Mouse (Mus musculus): ENCODE measurements around the gene Ndufs1. TPM values are rescaled to one million over a fixed set of nuclear protein-coding genes. Genes with fewer than 3 reads are reported as not detected.

Ndufs1 gene
- polyA plus RNA-seq (2012; rRNA removed) = 127 and 128 TPM in 2 replicates

- TF ChIP-seq POLR2A (IDR thresholded peaks at IDR 0.05; ENCODE audit: extremely low read depth, insufficient read depth, low read length) (peak; percentile 87), CTCF (IDR thresholded peaks at IDR 0.05; ENCODE audit: extremely low read depth, insufficient read depth, low read length) (no peak)
- H3K4me3 ChIP-seq (ENCODE audit: insufficient read depth, low read length) = peak within 1 kb of the TSS; percentile 74
- H3K27ac ChIP-seq (ENCODE audit: insufficient read depth, low read length) = peak within 1 kb of the TSS; percentile 86
- H3K4me1 ChIP-seq (ENCODE audit: control insufficient read depth, insufficient read depth, low read length) = peaks cover 8% of the 10 kb centered on the region
Measured at GRCm38 (mm10) chr1:63176604-63177421, at the start of gene Ndufs1, which contains the start of gene Eef1b2. TSS of gene Ndufs1 (minus strand) at chr1:63176833. TSS of gene Eef1b2 (plus strand) at chr1:63176825.

- TF ChIP-seq POLR2A (IDR thresholded peaks at IDR 0.05; ENCODE audit: extremely low read depth, insufficient read depth, low read length) = no peak
- TF ChIP-seq CTCF (IDR thresholded peaks at IDR 0.05; ENCODE audit: extremely low read depth, insufficient read depth, low read length) = no peak
- H3K4me3 ChIP-seq (ENCODE audit: insufficient read depth, low read length) = no peak overlapping the region
- no peaks in the 10 kb centered on the region for H3K4me1 ChIP-seq (ENCODE audit: control insufficient read depth, insufficient read depth, low read length)
- H3K27ac ChIP-seq (ENCODE audit: insufficient read depth, low read length) = no peak overlapping the region
Measured at GRCm38 (mm10) chr1:63225890-63226289, 49.3 kb upstream of the Ndufs1 start.

- TF ChIP-seq CTCF (IDR thresholded peaks at IDR 0.05; ENCODE audit: extremely low read depth, insufficient read depth, low read length) (no peak), POLR2A (IDR thresholded peaks at IDR 0.05; ENCODE audit: extremely low read depth, insufficient read depth, low read length) (no peak)
- Histone ChIP-seq H3K27ac (ENCODE audit: insufficient read depth, low read length) (no peak overlapping the region), H3K4me1 (ENCODE audit: control insufficient read depth, insufficient read depth, low read length) (no peaks in the 10 kb centered on the region)
Measured at GRCm38 (mm10) chr1:63225009-63225408, 48.4 kb upstream of the Ndufs1 start.

GRCm38 (mm10) chr1:63219277-63219676 is 42.6 kb upstream of the Ndufs1 start:
- H3K4me3 ChIP-seq (ENCODE audit: insufficient read depth, low read length) = no peak overlapping the region
- no peak for TF ChIP-seq CTCF (IDR thresholded peaks at IDR 0.05; ENCODE audit: extremely low read depth, insufficient read depth, low read length)
- no peak for TF ChIP-seq POLR2A (IDR thresholded peaks at IDR 0.05; ENCODE audit: extremely low read depth, insufficient read depth, low read length)
- no peak overlapping the region for H3K27ac ChIP-seq (ENCODE audit: insufficient read depth, low read length)
- H3K4me1 ChIP-seq (ENCODE audit: control insufficient read depth, insufficient read depth, low read length) = no peaks in the 10 kb centered on the region

More at GRCm38 (mm10) chr1:63225009-63225408, 48.4 kb upstream of the Ndufs1 start:
- no peak overlapping the region for H3K4me3 ChIP-seq (ENCODE audit: insufficient read depth, low read length)

GRCm38 (mm10) chr1:63214631-63215030 is 38.0 kb upstream of the Ndufs1 start:
- TF ChIP-seq CTCF (IDR thresholded peaks at IDR 0.05; ENCODE audit: extremely low read depth, insufficient read depth, low read length) (no peak), POLR2A (IDR thresholded peaks at IDR 0.05; ENCODE audit: extremely low read depth, insufficient read depth, low read length) (no peak)
- H3K4me3 ChIP-seq (ENCODE audit: insufficient read depth, low read length) = no peak overlapping the region
- H3K4me1 ChIP-seq (ENCODE audit: control insufficient read depth, insufficient read depth, low read length) = no peaks in the 10 kb centered on the region
- no peak overlapping the region for H3K27ac ChIP-seq (ENCODE audit: insufficient read depth, low read length)

- H3K27ac ChIP-seq (ENCODE audit: insufficient read depth, low read length) = no peak within 1 kb of the TSS
- H3K4me3 ChIP-seq (ENCODE audit: insufficient read depth, low read length) = peak within 1 kb of the TSS; percentile 40
Measured at GRCm38 (mm10) chr1:63214271-63214558, 37.6 kb upstream of the Ndufs1 start, which contains the start of gene Gpr1. TSS of gene Gpr1 (minus strand) at chr1:63214543.

GRCm38 (mm10) chr1:63213478-63214270 is 37.0 kb upstream of the Ndufs1 start:
- H3K27ac ChIP-seq (ENCODE audit: insufficient read depth, low read length) = no peak overlapping the region
- no peaks in the 10 kb centered on the region for H3K4me1 ChIP-seq (ENCODE audit: control insufficient read depth, insufficient read depth, low read length)
- peak overlapping the region; percentile 40 for H3K4me3 ChIP-seq (ENCODE audit: insufficient read depth, low read length)
- no peak for TF ChIP-seq POLR2A (IDR thresholded peaks at IDR 0.05; ENCODE audit: extremely low read depth, insufficient read depth, low read length)
- TF ChIP-seq CTCF (IDR thresholded peaks at IDR 0.05; ENCODE audit: extremely low read depth, insufficient read depth, low read length) = no peak

More at GRCm38 (mm10) chr1:63214271-63214558, 37.6 kb upstream of the Ndufs1 start, which contains the start of gene Gpr1:
- no peaks in the 10 kb centered on the region for H3K4me1 ChIP-seq (ENCODE audit: control insufficient read depth, insufficient read depth, low read length)
- TF ChIP-seq POLR2A (IDR thresholded peaks at IDR 0.05; ENCODE audit: extremely low read depth, insufficient read depth, low read length) (no peak), CTCF (IDR thresholded peaks at IDR 0.05; ENCODE audit: extremely low read depth, insufficient read depth, low read length) (no peak)

- Histone ChIP-seq H3K4me3 (ENCODE audit: insufficient read depth, low read length) (no peak overlapping the region), H3K27ac (ENCODE audit: insufficient read depth, low read length) (no peak overlapping the region), H3K4me1 (ENCODE audit: control insufficient read depth, insufficient read depth, low read length) (no peaks in the 10 kb centered on the region)
- no peak for TF ChIP-seq CTCF (IDR thresholded peaks at IDR 0.05; ENCODE audit: extremely low read depth, insufficient read depth, low read length)
- TF ChIP-seq POLR2A (IDR thresholded peaks at IDR 0.05; ENCODE audit: extremely low read depth, insufficient read depth, low read length) = no peak
Measured at GRCm38 (mm10) chr1:63209861-63210529, 33.4 kb upstream of the Ndufs1 start.

GRCm38 (mm10) chr1:63207607-63208006 is 31.0 kb upstream of the Ndufs1 start:
- H3K4me1 ChIP-seq (ENCODE audit: control insufficient read depth, insufficient read depth, low read length) = peaks cover 2% of the 10 kb centered on the region; the same call in 1 of the 2 replicates
- H3K4me3 ChIP-seq (ENCODE audit: insufficient read depth, low read length) = no peak overlapping the region
- H3K27ac ChIP-seq (ENCODE audit: insufficient read depth, low read length) = no peak overlapping the region
- TF ChIP-seq CTCF (IDR thresholded peaks at IDR 0.05; ENCODE audit: extremely low read depth, insufficient read depth, low read length) = no peak
- TF ChIP-seq POLR2A (IDR thresholded peaks at IDR 0.05; ENCODE audit: extremely low read depth, insufficient read depth, low read length) = no peak
